Mouse (Mus musculus) CH12F3 (cell line): ENCODE results near the gene Gipc2.

Source experiments
- in situ Hi-C: fragments of 300-500 bp; cut with MboI; formaldehyde crosslinking; loops from 2 replicates; pipeline ENCODE4 v1.14.3; 2020; ENCODE audit warnings: low sequenced_read_pairs

The Gipc2 gene

DNA sequence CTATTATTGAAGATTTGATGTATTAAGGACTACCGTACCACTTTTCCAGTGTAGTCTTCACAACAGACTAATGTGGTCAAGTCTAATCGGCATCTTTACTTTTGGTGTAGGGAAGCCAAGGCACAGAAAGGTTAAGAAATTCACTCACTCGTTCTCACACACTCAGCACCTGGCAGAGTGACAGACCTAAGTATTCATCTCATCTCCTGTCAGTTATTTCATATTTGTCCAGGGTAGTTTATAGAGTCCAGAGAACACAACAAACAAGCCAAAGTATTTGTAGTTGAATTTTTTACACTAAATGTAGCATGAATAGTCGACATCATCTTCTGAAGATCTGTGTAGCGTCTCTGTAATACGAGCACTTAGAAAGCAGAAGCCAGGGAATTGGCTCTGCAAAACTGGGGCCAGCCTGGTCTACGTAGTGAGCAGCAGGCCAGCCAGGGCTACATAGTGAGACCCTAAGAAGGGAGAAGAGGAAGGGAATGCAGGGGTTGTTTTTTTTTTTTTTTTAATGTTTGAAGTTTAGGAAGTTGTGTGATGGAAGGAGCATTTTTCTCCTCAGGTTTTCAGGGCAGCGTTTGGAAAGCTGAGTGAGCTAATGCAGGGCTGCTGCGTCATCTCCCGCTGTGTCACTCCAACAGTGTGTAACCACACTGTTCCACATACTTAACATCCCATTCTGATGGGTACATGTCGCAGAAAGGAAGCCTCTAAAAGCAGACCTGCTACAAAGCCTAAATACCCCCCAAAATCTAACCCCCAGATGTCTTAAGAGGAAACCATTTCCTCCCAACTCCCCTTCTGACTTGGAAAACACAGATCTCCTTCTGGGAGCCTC, 44.6 kb downstream of the Gipc2 start:
- in situ Hi-C loops, result loop anchor here (25.0 kb wide), 1 partner anchor 616 kb away; no protein-coding TSS in a partner anchor

DNA sequence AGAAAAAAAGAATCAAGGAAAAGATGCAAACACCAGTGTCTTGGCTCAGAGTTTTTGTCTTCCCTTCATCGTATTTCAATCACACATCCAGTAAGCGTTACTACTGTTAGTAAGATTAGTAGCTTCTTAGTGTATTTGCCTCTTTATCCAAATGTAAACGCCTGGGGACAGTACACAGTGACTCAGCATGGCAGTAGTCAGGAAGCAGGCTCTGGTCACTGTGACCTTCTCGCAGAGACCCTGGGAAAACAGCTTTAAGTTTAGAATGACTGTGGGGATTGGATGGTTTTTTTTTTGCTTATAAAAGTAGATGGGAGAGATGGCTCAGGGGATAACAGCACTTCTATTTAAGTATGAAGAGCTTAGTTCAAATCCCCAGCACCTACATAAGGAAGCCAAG, 46.0 kb downstream of the Gipc2 start:
- in situ Hi-C loops, result loop anchor here (25.0 kb wide), 1 partner anchor 617 kb away; no protein-coding TSS in a partner anchor

DNA sequence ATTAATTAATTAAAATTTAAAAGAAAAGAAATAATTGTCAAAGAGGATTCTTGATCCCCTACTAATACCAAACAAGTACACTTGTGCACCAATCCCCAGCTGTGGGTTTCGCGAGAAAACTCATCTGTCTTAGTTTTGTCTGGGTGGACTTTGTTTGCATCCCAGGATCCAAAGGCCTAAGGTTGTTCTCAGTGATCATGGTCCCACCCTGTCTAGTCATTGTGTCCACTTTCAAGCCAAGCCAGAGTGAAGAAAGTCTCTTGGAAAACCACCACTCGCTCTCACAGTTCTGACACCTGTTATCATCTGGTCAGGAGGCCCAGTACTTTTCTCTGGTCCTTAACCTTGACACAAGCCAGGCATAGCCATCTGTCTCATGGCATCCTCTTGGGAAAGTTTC, 48.1 kb downstream of the Gipc2 start:
- in situ Hi-C loops, result loop anchor here (25.0 kb wide), 1 partner anchor 619 kb away; no protein-coding TSS in a partner anchor

DNA sequence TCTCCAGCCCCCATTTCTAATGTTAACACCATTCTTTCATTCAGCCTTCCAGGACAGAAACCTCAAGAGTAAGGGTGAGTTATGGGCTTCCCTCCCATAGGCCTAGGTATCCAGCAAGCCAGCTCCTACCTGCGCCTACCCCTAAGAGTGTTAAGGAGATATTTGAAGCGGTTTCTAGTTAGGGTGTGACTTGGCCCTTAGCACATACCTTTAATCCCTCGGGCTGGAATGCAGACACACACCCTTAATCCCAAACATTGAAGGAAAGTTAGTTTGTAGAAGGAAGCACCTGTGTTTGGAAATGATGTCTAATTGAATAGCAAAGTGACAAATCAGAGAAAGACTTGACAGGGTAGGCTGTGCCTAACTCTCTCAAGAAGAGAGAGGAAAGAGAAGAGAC, 49.9 kb downstream of the Gipc2 start:
- in situ Hi-C loops, result loop anchor here (25.0 kb wide), 1 partner anchor 621 kb away; no protein-coding TSS in a partner anchor

DNA sequence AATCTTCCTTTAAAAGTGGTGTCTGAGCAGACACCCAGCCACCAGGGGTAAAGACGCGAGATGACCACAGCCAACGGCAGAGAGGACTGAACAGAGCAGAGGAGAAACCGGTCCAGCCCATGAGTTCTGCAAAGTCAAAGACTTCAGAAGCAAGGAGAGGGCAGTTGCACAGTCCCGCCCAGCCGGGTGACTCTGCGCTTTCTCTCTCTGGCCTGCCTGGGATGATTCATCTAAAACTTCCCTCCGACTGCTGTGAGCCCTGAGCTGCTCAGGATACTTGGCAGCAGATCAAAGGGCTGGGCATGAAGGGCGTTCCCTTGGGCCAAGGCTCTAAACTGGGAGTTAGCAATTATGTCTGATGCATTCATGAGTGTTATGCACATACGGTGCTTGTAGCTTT, 51.2 kb downstream of the Gipc2 start:
- in situ Hi-C loops, result loop anchor here (25.0 kb wide), 1 partner anchor 623 kb away; no protein-coding TSS in a partner anchor

DNA sequence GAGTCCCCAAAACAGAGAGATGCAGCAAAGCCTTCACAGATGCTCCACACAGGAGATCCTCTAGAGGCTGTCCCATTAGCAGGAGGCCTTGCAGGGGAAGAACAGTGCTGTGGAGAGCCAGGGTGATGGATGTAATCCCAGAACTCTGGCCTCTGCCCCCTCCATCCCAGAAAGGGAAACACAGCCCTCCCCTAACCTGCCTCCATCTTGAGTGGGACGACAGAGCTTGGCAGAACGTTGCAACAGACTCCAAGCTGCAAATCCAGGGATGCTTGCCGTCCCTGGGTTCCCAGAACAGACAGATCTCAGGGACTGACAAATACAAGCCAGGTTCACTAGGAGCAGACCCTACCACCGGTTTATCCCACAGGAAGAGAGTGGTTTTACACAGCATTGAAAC, 51.8 kb downstream of the Gipc2 start:
- in situ Hi-C loops, result loop anchor here (25.0 kb wide), 1 partner anchor 623 kb away; no protein-coding TSS in a partner anchor

DNA sequence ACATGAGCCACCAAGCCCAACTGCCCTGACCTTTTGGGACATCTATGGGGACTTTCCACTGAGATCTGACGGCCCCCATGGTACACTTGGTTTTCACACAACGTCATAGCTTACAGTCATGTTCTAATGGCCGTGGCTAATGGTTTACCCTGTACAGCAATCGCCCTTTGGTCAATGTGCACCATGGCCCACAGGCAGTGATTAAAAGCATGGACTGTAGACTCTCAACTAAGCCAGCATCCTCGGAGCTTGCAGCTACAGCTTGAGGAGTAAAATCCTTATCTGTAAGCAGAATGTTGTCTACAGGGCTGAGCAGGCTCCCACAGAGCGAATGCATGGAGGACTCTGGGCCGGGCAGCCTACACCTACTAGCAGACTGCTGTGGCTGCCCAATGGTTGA, 52.5 kb downstream of the Gipc2 start:
- in situ Hi-C loops, result loop anchor here (25.0 kb wide), 1 partner anchor 624 kb away; no protein-coding TSS in a partner anchor

DNA sequence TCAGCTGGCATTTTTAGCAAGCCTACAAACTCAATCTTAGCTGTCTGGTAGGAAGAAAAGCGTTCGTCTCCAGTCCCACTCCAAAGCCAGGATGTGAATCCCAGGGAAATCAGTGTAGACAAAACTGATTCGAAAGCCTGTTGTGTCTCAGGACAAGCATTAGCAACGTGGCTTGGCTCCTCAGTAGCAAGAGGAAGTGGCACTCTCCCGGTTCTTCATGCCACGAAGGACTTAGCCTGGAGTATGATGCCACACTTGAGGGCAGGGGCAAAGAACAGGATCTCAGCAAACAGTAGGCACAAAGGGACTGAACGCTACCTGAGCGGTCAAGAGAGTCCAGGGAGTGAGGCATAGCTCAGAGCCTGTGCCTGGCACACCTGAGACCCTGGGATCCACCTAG, 53.4 kb downstream of the Gipc2 start:
- in situ Hi-C loops, result loop anchor here (25.0 kb wide), 1 partner anchor 625 kb away; no protein-coding TSS in a partner anchor

DNA sequence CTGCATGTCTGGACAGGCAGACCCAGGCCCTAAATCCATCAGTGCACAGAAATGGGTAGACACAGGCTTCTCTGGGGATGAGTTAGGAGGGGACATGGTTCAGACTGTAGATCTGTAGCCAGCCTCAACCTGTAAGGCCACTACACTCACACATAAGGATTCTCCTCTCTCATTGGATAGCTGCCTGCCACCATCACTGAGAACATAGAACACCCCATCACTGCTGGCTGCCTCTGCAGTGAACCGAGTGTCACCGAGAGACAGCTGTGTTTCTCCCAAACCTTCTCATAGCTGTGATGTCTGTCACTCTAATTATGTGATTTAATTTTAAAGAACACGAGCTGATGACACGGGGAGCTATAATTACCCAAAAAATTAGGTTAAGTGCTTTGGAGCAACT, 54.5 kb downstream of the Gipc2 start:
- in situ Hi-C loops, result loop anchor here (25.0 kb wide), 1 partner anchor 626 kb away; no protein-coding TSS in a partner anchor

DNA sequence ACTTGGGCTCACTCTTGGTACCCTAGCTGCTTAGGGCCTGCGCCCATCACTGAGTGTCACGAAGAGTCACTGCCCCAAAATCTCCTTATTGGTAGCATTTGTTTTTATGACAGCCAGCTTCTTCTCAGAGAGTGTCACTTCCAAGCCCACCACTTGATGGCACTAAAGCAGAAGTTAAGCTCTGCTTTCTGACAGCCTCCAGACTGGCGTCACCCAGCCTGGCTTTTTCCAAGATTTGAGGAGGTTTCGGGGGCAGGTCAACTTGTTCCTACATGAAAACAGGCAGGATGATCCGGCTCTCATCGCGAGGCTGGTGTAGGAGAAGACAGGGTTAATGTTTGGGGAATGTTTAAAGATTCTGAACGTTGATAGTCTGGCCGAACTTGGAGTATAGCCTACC, 54.9 kb downstream of the Gipc2 start:
- in situ Hi-C loops, result loop anchor here (25.0 kb wide), 1 partner anchor 626 kb away; no protein-coding TSS in a partner anchor

DNA sequence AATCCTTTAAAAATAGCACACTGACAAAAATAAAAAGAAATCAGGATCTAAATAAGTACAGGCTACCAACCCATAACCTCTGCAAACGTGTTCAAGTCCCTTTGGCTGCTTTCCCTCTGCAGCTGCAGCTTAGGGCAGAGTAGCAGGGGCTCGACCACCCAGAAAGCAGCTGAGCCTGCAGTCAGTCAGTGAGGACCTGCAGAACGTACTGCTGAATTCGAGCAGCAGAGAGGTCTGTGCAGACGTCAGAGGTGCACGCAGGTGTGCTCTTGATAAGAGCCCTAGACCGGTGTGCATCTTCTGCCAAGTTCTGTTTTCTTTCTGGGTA, 56.8 kb downstream of the Gipc2 start:
- in situ Hi-C loops, result loop anchor here (25.0 kb wide), 1 partner anchor 628 kb away; no protein-coding TSS in a partner anchor

DNA sequence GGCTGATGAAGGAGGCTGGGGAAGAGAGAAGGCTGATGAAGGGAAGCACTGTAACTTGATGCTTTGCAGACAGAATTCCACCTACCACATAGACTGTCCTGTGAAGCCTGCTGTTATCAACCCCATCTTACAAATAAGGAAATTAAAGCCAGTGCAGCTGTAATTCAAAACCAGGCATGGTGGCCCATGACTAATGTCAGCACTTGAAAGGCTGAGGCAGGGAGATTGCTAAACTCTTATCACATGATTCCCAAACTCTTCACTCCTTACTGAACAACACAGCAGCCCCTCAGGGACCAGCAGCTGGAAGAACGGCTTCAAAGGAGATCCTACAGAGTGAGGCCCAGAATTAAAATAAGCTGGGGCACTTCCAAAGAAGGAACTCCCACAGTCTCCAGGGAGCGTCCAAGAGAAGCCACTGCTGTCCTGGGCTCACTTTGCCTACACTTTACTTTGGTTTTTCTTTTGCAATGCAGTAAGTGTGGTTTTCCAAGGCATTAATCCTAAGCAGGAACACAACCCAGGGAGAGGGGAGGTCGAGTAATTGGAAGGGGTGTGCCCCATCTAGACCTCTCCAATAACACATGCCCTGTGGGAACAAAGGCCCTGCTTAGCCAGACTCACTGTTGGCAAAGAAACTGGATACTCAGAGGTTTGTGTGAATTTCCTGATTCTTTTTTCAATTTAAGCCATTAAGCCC, 57.3 kb downstream of the Gipc2 start:
- in situ Hi-C loops, result loop anchor here (25.0 kb wide), 1 partner anchor 629 kb away; no protein-coding TSS in a partner anchor

DNA sequence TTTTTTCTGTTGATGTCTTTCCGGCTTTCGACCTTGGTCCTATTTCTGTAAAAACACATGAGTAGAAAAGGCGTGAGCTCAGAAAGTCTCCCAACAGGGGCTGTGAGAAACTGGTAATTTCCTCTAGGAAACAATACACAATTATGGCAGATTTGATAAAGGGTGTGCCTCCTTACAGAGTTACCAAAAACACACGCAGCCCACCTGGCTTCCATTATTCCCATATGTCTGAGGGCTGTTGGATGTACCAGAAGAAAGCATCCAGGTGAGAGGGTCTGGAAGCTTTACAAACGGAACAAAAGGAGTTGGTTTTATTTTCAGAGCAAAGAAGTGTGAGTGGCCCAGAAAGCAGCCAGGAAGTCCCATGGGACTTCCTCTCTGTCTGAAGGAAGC, 58.0 kb downstream of the Gipc2 start:
- in situ Hi-C loops, result loop anchor here (25.0 kb wide), 1 partner anchor 629 kb away; no protein-coding TSS in a partner anchor

DNA sequence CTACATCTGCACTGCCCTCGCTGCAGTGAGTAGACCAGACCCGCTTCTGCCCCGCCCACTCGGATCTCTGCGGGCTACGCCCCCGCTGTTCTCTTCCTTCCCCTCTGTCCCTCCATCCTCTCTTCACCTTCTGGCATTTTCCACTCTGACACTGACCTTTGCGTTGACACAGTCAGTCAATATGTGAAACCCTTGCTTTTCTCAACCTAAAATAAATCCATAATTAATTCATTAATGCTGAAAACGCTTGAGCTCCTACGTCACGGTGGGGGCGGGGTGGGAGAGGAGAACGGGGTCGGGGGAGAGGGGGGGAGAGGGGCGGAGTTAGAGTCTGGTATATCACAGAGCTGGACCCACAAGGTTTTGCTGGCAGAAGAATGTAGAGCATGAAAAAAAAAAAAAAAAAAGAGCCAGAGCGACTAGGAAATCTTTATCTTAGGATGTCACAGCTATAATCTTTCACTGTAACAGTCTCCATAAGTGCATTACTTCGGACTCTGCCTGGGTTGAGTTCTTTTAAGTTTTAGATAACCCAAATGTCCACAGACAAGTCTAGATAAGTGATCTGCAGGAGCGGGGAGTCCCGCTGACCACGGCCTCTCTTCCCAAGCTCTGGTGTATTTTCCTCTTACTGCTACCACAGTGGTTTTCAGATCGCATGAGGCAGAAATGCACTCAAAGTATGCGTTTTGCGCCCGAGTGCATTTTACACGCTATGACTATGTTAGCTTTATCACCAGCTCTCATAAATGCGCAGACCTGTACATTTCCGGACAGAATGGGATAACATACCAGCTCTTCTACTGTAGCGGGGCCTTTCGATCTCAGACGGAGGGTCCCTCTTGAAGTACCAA, 58.7 kb downstream of the Gipc2 start:
- in situ Hi-C loops, result loop anchor here (25.0 kb wide), 1 partner anchor 630 kb away; no protein-coding TSS in a partner anchor

DNA sequence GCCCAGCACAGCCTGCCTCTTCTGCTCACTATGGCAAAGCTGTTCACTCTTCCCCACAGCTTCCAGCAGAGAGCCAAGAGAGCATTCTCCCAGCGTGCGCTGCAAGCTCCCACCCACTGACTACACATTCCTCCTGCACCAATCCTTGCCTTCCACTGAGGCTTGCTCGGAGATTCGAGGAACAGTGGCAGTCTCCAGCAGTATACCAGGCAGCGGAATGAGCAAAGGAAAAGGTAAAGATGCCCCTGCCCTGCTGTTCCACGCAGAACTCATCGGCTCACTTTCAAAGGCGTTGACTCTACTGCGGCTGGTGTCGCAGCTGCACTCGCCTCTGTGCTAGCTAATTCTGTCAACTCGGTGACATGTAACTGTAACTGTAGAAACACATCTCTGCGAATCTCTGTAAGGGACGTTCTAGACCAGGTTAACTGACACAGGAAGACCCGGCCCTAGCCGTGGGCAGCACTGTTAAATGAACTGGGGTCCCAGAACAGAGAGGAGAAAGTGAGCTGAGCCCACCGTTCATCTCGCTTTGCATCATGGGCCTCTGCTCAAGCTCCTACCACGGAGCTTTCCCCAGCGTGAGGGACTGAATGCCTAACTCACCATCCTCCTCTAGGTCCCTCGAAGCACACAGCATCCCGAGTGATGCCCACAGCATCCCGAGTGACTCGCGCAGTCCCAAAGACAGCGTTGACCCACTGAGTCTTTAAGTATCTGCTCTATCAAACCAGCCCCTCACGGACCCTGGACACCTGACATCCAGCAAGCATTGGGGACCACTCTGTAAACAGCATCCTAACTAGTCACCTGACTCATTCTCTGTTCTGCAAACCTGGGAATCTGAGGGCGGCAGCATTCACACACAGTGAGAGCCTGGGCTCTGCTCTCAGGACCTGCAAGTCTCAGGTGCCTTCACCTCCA, 59.5 kb downstream of the Gipc2 start:
- in situ Hi-C loops, result loop anchor here (25.0 kb wide), 1 partner anchor 631 kb away; no protein-coding TSS in a partner anchor

DNA sequence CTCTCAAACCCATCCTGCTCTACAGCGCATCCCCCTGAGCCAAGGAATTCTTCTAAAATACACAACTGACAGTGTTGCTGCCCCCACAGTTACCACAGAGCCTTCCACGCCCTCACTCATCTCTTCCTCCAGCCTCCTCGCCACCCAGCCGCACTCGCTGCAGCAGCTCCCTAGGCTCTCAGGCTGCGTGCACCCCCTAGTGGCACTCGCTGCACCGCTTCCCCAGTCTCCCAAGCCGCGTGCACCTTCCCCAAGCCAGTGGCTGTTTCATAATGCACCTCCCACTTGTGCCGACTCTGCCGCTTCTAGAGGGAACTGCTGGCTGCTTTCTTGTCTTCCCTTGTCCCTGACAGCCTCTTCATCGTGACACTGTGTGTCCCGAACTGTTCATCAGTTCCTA, 60.7 kb downstream of the Gipc2 start:
- in situ Hi-C loops, result loop anchor here (25.0 kb wide), 1 partner anchor 632 kb away; no protein-coding TSS in a partner anchor

DNA sequence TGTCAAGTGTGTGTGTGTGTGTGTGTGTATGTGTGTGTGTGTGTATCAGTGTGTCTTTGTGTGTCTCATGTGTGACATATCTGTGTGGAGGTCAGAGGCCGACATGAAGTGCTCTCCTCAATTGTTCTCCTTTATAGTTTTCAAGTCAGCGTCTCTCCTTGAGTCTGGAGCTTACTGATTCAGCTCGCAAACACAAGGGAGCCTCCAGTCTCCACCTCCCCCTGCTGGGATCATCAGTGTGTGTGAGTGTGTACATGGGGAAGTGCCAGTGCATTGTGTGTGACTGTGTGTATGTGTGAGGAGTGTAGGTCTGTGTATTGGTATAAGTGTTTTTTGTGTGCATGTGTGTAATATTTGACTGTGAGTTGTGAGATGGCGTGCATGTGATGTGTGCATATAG, 62.6 kb downstream of the Gipc2 start:
- in situ Hi-C loops, result loop anchor here (25.0 kb wide), 1 partner anchor 634 kb away; no protein-coding TSS in a partner anchor

DNA sequence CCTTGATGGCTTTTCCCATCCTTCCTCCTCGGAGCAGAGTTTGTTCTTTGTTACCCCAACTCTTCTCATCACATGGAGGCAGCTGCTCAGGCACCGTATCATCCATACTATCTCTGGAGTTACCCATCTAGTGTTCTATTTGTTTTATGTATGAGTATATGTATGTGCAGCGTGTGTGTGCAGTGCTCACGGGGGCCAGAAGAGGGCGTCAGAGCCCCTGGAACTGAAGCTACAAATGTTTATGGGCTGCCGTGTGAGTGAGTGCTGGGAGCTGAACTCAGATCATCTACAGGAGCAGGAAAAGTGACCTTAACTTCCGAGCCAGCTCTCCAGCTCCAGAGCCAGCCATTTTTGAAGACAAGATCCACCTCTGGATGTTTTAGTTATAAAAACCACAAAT, 64.6 kb downstream of the Gipc2 start:
- in situ Hi-C loops, result loop anchor here (25.0 kb wide), 1 partner anchor 636 kb away; no protein-coding TSS in a partner anchor
